Mouse (Mus musculus): ENCODE data around the gene Itpr1. TPM values are rescaled to one million over a fixed set of nuclear protein-coding genes. Genes with fewer than 3 reads are reported as not detected.

The Itpr1 gene
- polyA plus RNA-seq, 1 experiment from 2014 or later, result 3.5 TPM

- Histone ChIP-seq H3K9me3 (ENCODE audit: control insufficient read depth, low read length) (no peaks in the 10 kb centered on the region), H3K27ac (ENCODE audit: low read depth, low read length) (no peak overlapping the region), H3K4me2 (ENCODE audit: low read depth, low read length) (no peak overlapping the region), H3K27me3 (ENCODE audit: control insufficient read depth, insufficient read depth, low read length) (no peaks in the 10 kb centered on the region), H3K4me1 (ENCODE audit: control insufficient read depth, insufficient read depth, low read length) (no peaks in the 10 kb centered on the region), H3K9ac (replicated peaks; ENCODE audit: low read depth, low read length) (no peak overlapping the region), H3K4me3 (ENCODE audit: low read depth, low read length) (no peak overlapping the region), H3K36me3 (ENCODE audit: control insufficient read depth, insufficient read depth, low read length) (no peaks in the 10 kb centered on the region)
- ATAC-seq (ENCODE audit: low read depth), result no peak
- 65% methylated on average over 7 of the region's 7 CpGs for WGBS
These were observed 332.0 kb downstream of the Itpr1 start for GRCm38 (mm10) chr6:108544917-108545316.

DNA sequence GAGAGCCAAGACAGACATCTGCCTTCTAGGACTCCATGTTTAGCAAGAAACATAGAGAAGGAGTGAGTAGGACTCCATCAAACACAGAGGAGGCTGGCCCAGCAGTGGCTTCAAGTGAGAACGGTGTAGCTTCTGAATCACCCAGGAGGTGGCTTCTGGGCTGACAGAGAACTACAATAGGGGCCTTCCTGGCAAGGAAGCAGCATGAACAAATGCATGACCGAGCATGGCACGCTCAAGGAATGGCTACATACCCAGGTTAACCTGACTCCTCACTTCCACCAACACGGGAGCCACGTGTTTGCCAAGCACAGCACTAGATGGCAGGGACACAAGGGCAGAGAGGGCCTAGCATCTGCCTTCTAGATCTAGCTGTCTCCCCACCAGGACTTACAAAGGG, 332.6 kb downstream of the Itpr1 start:
- no peak for ATAC-seq (ENCODE audit: low read depth)
- H3K27ac ChIP-seq (ENCODE audit: low read depth, low read length), result no peak overlapping the region
- H3K9me3 ChIP-seq (ENCODE audit: control insufficient read depth, low read length), result no peaks in the 10 kb centered on the region
- H3K9ac ChIP-seq (replicated peaks; ENCODE audit: low read depth, low read length), result no peak overlapping the region
- no peaks in the 10 kb centered on the region for H3K27me3 ChIP-seq (ENCODE audit: control insufficient read depth, insufficient read depth, low read length)
- no peaks in the 10 kb centered on the region for H3K4me1 ChIP-seq (ENCODE audit: control insufficient read depth, insufficient read depth, low read length)
- no peak overlapping the region for H3K4me3 ChIP-seq (ENCODE audit: low read depth, low read length)
- no peaks in the 10 kb centered on the region for H3K36me3 ChIP-seq (ENCODE audit: control insufficient read depth, insufficient read depth, low read length)
- WGBS, result 89% methylated on average over 5 of the region's 5 CpGs
- no peak overlapping the region for H3K4me2 ChIP-seq (ENCODE audit: low read depth, low read length)

GRCm38 (mm10) chr6:108548413-108548812, 335.5 kb downstream of the Itpr1 start:
- Histone ChIP-seq H3K4me2 (ENCODE audit: low read depth, low read length) (no peak overlapping the region), H3K27ac (ENCODE audit: low read depth, low read length) (no peak overlapping the region)
- ATAC-seq (ENCODE audit: low read depth), result no peak

DNA sequence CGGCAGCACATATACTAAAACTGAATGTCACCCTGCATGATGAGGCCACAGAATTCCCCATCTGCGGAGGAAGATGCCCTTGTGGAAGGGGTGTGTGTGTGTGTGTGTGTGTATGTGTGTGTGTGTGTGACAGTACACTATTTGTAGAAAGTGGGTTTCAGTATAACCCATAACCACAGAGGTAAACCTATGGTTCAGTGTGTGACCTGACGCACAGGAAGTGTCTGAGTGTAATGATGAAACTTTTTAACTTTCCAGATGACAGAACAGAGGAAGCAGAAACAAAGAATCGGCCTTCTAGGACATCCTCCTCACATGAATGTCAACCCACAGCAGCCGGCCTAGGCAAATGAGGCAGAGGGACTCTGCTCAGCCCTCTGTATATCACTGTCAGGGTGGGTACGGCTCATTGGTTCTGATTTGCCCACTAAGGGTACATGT, 336.6 kb downstream of the Itpr1 start:
- H3K9ac ChIP-seq (replicated peaks; ENCODE audit: low read depth, low read length), result no peak overlapping the region
- no peak overlapping the region for H3K4me2 ChIP-seq (ENCODE audit: low read depth, low read length)
- no peak for ATAC-seq (ENCODE audit: low read depth)
- no peak overlapping the region for H3K27ac ChIP-seq (ENCODE audit: low read depth, low read length)
- no peak overlapping the region for H3K4me3 ChIP-seq (ENCODE audit: low read depth, low read length)
- H3K36me3 ChIP-seq (ENCODE audit: control insufficient read depth, insufficient read depth, low read length), result no peaks in the 10 kb centered on the region
- H3K27me3 ChIP-seq (ENCODE audit: control insufficient read depth, insufficient read depth, low read length), result no peaks in the 10 kb centered on the region
- no peaks in the 10 kb centered on the region for H3K4me1 ChIP-seq (ENCODE audit: control insufficient read depth, insufficient read depth, low read length)
- WGBS, result 71% methylated on average over 6 of the region's 6 CpGs
- no peaks in the 10 kb centered on the region for H3K9me3 ChIP-seq (ENCODE audit: control insufficient read depth, low read length)

More at GRCm38 (mm10) chr6:108548413-108548812, 335.5 kb downstream of the Itpr1 start:
- WGBS, result 94% methylated on average over 3 of the region's 3 CpGs
- no peaks in the 10 kb centered on the region for H3K9me3 ChIP-seq (ENCODE audit: control insufficient read depth, low read length)
- no peaks in the 10 kb centered on the region for H3K27me3 ChIP-seq (ENCODE audit: control insufficient read depth, insufficient read depth, low read length)
- no peaks in the 10 kb centered on the region for H3K4me1 ChIP-seq (ENCODE audit: control insufficient read depth, insufficient read depth, low read length)
- no peak overlapping the region for H3K9ac ChIP-seq (replicated peaks; ENCODE audit: low read depth, low read length)
- no peaks in the 10 kb centered on the region for H3K36me3 ChIP-seq (ENCODE audit: control insufficient read depth, insufficient read depth, low read length)
- no peak overlapping the region for H3K4me3 ChIP-seq (ENCODE audit: low read depth, low read length)

GRCm38 (mm10) chr6:108551725-108552620, 339.1 kb downstream of the Itpr1 start:
- 94% methylated on average over 12 of the region's 12 CpGs for WGBS
- no peak for ATAC-seq (ENCODE audit: low read depth)

DNA sequence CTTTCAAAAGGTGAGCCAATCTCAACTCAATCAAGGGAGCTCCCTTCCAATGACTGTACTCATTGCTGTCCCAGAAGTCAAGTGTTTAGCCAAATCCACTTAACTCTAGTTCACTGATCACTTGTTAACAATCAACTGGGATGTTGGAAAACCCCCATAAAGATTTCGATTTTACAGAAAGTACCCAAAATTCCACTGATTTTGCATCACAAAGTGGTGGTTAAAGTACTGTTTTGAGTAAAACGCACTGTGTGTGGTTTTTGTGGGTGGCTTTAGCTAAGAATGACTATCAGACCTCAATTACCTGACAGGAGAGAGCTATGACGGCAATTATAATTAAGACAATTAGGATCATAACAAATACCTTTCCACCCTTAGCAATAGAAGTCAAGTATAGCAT, 340.1 kb downstream of the Itpr1 start:
- no peak for ATAC-seq (ENCODE audit: low read depth)
- Histone ChIP-seq H3K4me2 (ENCODE audit: low read depth, low read length) (no peak overlapping the region), H3K4me3 (ENCODE audit: low read depth, low read length) (no peak overlapping the region), H3K4me1 (ENCODE audit: control insufficient read depth, insufficient read depth, low read length) (no peaks in the 10 kb centered on the region), H3K9me3 (ENCODE audit: control insufficient read depth, low read length) (no peaks in the 10 kb centered on the region), H3K36me3 (ENCODE audit: control insufficient read depth, insufficient read depth, low read length) (no peaks in the 10 kb centered on the region), H3K27ac (ENCODE audit: low read depth, low read length) (no peak overlapping the region), H3K9ac (replicated peaks; ENCODE audit: low read depth, low read length) (no peak overlapping the region), H3K27me3 (ENCODE audit: control insufficient read depth, insufficient read depth, low read length) (no peaks in the 10 kb centered on the region)
- WGBS, result 83% methylated on average over 3 of the region's 3 CpGs

More at GRCm38 (mm10) chr6:108551725-108552620, 339.1 kb downstream of the Itpr1 start:
- no peaks in the 10 kb centered on the region for H3K9me3 ChIP-seq (ENCODE audit: control insufficient read depth, low read length)
- H3K4me1 ChIP-seq (ENCODE audit: control insufficient read depth, insufficient read depth, low read length), result no peaks in the 10 kb centered on the region
- no peaks in the 10 kb centered on the region for H3K27me3 ChIP-seq (ENCODE audit: control insufficient read depth, insufficient read depth, low read length)
- no peak overlapping the region for H3K4me2 ChIP-seq (ENCODE audit: low read depth, low read length)
- H3K27ac ChIP-seq (ENCODE audit: low read depth, low read length), result no peak overlapping the region
- H3K36me3 ChIP-seq (ENCODE audit: control insufficient read depth, insufficient read depth, low read length), result no peaks in the 10 kb centered on the region
- H3K9ac ChIP-seq (replicated peaks; ENCODE audit: low read depth, low read length), result no peak overlapping the region
- no peak overlapping the region for H3K4me3 ChIP-seq (ENCODE audit: low read depth, low read length)

DNA sequence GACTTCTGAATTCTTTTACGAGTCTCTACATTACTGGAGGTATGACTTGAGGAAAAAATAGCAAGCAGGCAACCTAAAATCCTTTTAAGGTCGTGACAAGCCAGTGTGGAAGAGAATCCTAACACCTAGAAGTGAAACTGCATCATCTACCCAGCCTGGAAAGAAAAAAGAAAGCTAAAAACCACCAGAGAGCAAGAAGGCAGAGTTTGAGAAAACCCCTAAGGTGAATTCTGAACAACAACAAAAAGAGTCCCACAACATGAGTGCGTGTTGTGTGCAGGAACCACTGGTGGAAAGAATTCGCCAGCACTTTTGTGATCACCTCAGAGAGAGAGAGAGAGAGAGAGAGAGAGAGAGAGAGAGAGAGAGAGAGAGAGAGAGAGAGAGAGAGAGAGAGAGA, 340.6 kb downstream of the Itpr1 start:
- H3K36me3 ChIP-seq (ENCODE audit: control insufficient read depth, insufficient read depth, low read length), result no peaks in the 10 kb centered on the region
- H3K27ac ChIP-seq (ENCODE audit: low read depth, low read length), result no peak overlapping the region
- no peak overlapping the region for H3K9ac ChIP-seq (replicated peaks; ENCODE audit: low read depth, low read length)
- no peaks in the 10 kb centered on the region for H3K27me3 ChIP-seq (ENCODE audit: control insufficient read depth, insufficient read depth, low read length)
- H3K9me3 ChIP-seq (ENCODE audit: control insufficient read depth, low read length), result no peaks in the 10 kb centered on the region
- ATAC-seq (ENCODE audit: low read depth), result no peak
- H3K4me1 ChIP-seq (ENCODE audit: control insufficient read depth, insufficient read depth, low read length), result no peaks in the 10 kb centered on the region
- 90% methylated on average over 4 of the region's 4 CpGs for WGBS
- no peak overlapping the region for H3K4me2 ChIP-seq (ENCODE audit: low read depth, low read length)
- H3K4me3 ChIP-seq (ENCODE audit: low read depth, low read length), result no peak overlapping the region

GRCm38 (mm10) chr6:108554389-108554788, 341.5 kb downstream of the Itpr1 start:
- H3K9me3 ChIP-seq (ENCODE audit: control insufficient read depth, low read length), result no peaks in the 10 kb centered on the region
- no peaks in the 10 kb centered on the region for H3K36me3 ChIP-seq (ENCODE audit: control insufficient read depth, insufficient read depth, low read length)
- 95% methylated on average over 4 of the region's 4 CpGs for WGBS
- no peak overlapping the region for H3K4me3 ChIP-seq (ENCODE audit: low read depth, low read length)
- ATAC-seq (ENCODE audit: low read depth), result no peak
- no peaks in the 10 kb centered on the region for H3K27me3 ChIP-seq (ENCODE audit: control insufficient read depth, insufficient read depth, low read length)
- no peak overlapping the region for H3K27ac ChIP-seq (ENCODE audit: low read depth, low read length)
- H3K4me2 ChIP-seq (ENCODE audit: low read depth, low read length), result no peak overlapping the region
- H3K4me1 ChIP-seq (ENCODE audit: control insufficient read depth, insufficient read depth, low read length), result no peaks in the 10 kb centered on the region
- no peak overlapping the region for H3K9ac ChIP-seq (replicated peaks; ENCODE audit: low read depth, low read length)

DNA sequence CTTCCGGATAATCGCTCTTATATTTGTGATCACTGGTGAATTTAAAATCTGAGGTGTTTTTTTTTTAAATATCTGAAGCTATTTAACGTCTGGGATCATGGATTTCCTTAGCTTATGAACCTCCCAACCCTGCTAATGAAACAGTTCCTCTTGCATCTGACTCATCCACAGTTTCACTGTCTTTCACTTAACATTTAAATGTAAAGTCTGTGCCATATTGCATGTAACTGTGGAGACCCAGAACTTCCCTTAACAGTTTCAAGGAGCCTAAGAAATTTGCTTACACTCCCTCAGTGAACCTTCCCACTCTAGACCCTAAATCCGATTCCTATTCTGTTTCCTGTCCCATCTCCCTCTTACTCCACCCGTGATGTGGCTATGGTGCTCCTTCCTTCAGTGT, 342.0 kb downstream of the Itpr1 start:
- Histone ChIP-seq H3K27ac (ENCODE audit: low read depth, low read length) (no peak overlapping the region), H3K27me3 (ENCODE audit: control insufficient read depth, insufficient read depth, low read length) (no peaks in the 10 kb centered on the region), H3K4me3 (ENCODE audit: low read depth, low read length) (no peak overlapping the region), H3K4me2 (ENCODE audit: low read depth, low read length) (no peak overlapping the region), H3K9ac (replicated peaks; ENCODE audit: low read depth, low read length) (no peak overlapping the region), H3K4me1 (ENCODE audit: control insufficient read depth, insufficient read depth, low read length) (no peaks in the 10 kb centered on the region), H3K9me3 (ENCODE audit: control insufficient read depth, low read length) (no peaks in the 10 kb centered on the region), H3K36me3 (ENCODE audit: control insufficient read depth, insufficient read depth, low read length) (no peaks in the 10 kb centered on the region)
- no peak for ATAC-seq (ENCODE audit: low read depth)
- 85% methylated on average over 5 of the region's 5 CpGs for WGBS
